Mouse (Mus musculus) CH12.LX (cell line): ENCODE results near the gene Vinac1.

ENCODE experiments used
- CTCF ChIP-seq, 2 experiments: IDR thresholded peaks in 1 of 2; conservative IDR thresholded peaks in 1 of 2; 2 replicates each; pipeline ENCODE4 v1.5.1; 2011 to 2012; ENCODE audit warnings: low read depth in 2 of 2, low read length in 2 of 2, improper control_type of control experiment in 1 of 2, inconsistent platforms in 1 of 2, mild to moderate bottlenecking in 1 of 2, moderate library complexity in 1 of 2
- HCFC1 ChIP-seq: IDR thresholded peaks from 2 replicates; pipeline ENCODE4 v1.6.1; 2012; ENCODE audit warnings: low read depth, mild to moderate bottlenecking, inconsistent platforms, low read length, improper control_type of control experiment
- JUND ChIP-seq: conservative IDR thresholded peaks from 2 replicates; pipeline ENCODE4 v1.6.1; 2011; ENCODE audit warnings: low read depth, low read length, improper control_type of control experiment
- MEF2A ChIP-seq: IDR thresholded peaks from 2 replicates; pipeline ENCODE4 v1.6.1; 2014; ENCODE audit warnings: low read depth, mild to moderate bottlenecking, inconsistent platforms, low read length, improper control_type of control experiment, borderline replicate concordance
- POLR2A ChIP-seq: IDR thresholded peaks from 2 replicates; pipeline ENCODE4 v1.6.1; 2011; ENCODE audit warnings: low read depth, mild to moderate bottlenecking, improper control_type of control experiment, low read length
- RCOR1 ChIP-seq: conservative IDR thresholded peaks from 2 replicates; pipeline ENCODE4 v1.6.1; 2012; ENCODE audit warnings: low read depth, mild to moderate bottlenecking, inconsistent platforms, low read length, improper control_type of control experiment
- TCF12 ChIP-seq: IDR thresholded peaks from 2 replicates; pipeline ENCODE4 v1.6.1; 2014; ENCODE audit warnings: low read depth, mild to moderate bottlenecking, inconsistent platforms, low read length, improper control_type of control experiment
- USF1 ChIP-seq: IDR thresholded peaks from 2 replicates; pipeline ENCODE4 v1.6.1; 2014; ENCODE audit warnings: low read depth, mild to moderate bottlenecking, inconsistent platforms, low read length, improper control_type of control experiment
- USF2 ChIP-seq: conservative IDR thresholded peaks from 2 replicates; pipeline ENCODE4 v1.6.1; 2011; ENCODE audit warnings: low read depth, low read length, improper control_type of control experiment
- ZC3H11A ChIP-seq: IDR thresholded peaks from 2 replicates; pipeline ENCODE4 v1.6.1; 2012; ENCODE audit warnings: low read depth, mild to moderate bottlenecking, inconsistent platforms, low read length, improper control_type of control experiment
- ZKSCAN1 ChIP-seq: IDR thresholded peaks from 2 replicates; pipeline ENCODE4 v1.6.1; 2012; ENCODE audit warnings: low read depth, inconsistent platforms, low read length, improper control_type of control experiment, borderline replicate concordance
- ZNF384 ChIP-seq: IDR thresholded peaks from 2 replicates; pipeline ENCODE4 v1.6.1; 2012; ENCODE audit warnings: low read depth, low read length, improper control_type of control experiment, inconsistent platforms

- TF ChIP-seq USF2 (no peak), MEF2A (no peak), POLR2A (no peak), ZC3H11A (no peak), HCFC1 (no peak), CTCF (conservative IDR thresholded peaks at IDR 0.05 in 1 of 2, IDR thresholded peaks at IDR 0.05 in 1 of 2; ENCODE audit: low read depth in 2 of 2, low read length in 2 of 2) (no peak), RCOR1 (no peak), USF1 (no peak), ZNF384 (no peak), JUND (no peak), TCF12 (no peak), ZKSCAN1 (no peak)
Observed at GRCm38 (mm10) chr2:129057920-129058361, 10.0 kb upstream of the Vinac1 start.
